Mouse (Mus musculus): ENCODE measurements at regions not wholly inside any gene's neighbourhood (a gene's known extent, or its start where the extent isn't known, plus 50 kb on each side); places are given as distances from the start of the nearest gene placed in this dataset.

DNA sequence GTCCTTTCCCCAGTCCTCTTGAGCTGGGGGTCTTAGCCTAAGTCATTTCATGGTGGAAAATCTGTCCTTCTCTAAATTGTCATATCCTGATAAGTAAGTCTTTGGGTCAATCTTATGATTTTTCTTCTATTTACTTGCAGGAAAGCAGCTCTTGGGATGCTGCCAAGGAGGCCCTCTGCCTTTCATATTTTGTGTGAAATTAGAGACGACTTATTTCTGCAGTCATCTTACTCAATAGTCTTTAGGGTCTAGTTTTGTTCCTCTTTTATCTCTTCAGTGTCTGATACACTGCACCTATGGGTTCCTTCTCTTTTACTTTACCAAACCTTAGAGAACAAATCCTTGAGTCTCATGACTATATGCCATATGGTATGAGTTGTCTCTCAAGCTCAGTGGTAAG lies 196.0 kb upstream of the Jun start:
- WGBS = 86% methylated on average over 1 of the region's 1 CpGs
- H3K36me3 ChIP-seq (ENCODE audit: control insufficient read depth, insufficient read depth, low read length) = no peaks in the 10 kb centered on the region
- DNase-seq (no peak), ATAC-seq (ENCODE audit: low FRiP score, low TSS enrichment) (no peak)
- no peak overlapping the region for H3K9ac ChIP-seq (replicated peaks; ENCODE audit: low read length)
- no peak overlapping the region for H3K27ac ChIP-seq (replicated peaks; ENCODE audit: low read depth, low read length)
- H3K27me3 ChIP-seq (ENCODE audit: control insufficient read depth, insufficient read depth, low read length) = no peaks in the 10 kb centered on the region
- no peaks in the 10 kb centered on the region for H3K9me3 ChIP-seq (ENCODE audit: control insufficient read depth, low read length)
- H3K4me1 ChIP-seq (ENCODE audit: control insufficient read depth, insufficient read depth, low read length) = no peaks in the 10 kb centered on the region
- no peak overlapping the region for H3K4me2 ChIP-seq (ENCODE audit: low read length)
- H3K4me3 ChIP-seq (replicated peaks; ENCODE audit: low read depth, low read length) = no peak overlapping the region

DNA sequence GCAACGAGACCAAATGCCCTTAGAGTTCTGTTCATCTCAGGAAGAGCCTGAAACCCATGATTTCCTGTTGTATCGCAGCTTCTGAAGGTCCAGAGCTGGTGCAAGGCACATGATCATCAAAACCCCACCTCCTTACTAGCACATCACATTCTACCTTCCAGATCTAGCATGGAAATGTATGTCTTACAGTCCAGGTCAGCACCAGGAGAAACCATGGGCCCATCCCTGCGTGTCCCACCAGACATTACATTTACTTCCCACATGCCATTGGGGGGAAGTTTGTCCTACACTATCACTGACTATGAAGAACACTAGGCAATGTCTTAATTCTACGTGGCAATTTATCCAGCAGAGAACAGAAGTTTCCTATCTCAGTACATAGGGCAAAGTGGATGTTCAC lies 197.0 kb upstream of the Jun start:
- Histone ChIP-seq H3K9ac (replicated peaks; ENCODE audit: low read length) (no peak overlapping the region), H3K4me2 (ENCODE audit: low read length) (no peak overlapping the region), H3K36me3 (ENCODE audit: control insufficient read depth, insufficient read depth, low read length) (no peaks in the 10 kb centered on the region), H3K4me1 (ENCODE audit: control insufficient read depth, insufficient read depth, low read length) (no peaks in the 10 kb centered on the region), H3K27me3 (ENCODE audit: control insufficient read depth, insufficient read depth, low read length) (no peaks in the 10 kb centered on the region), H3K27ac (replicated peaks; ENCODE audit: low read depth, low read length) (no peak overlapping the region), H3K4me3 (replicated peaks; ENCODE audit: low read depth, low read length) (no peak overlapping the region), H3K9me3 (ENCODE audit: control insufficient read depth, low read length) (no peaks in the 10 kb centered on the region)
- ATAC-seq (ENCODE audit: low FRiP score, low TSS enrichment) (no peak), DNase-seq (no peak)
- WGBS = 89% methylated on average over 4 of the region's 4 CpGs

DNA sequence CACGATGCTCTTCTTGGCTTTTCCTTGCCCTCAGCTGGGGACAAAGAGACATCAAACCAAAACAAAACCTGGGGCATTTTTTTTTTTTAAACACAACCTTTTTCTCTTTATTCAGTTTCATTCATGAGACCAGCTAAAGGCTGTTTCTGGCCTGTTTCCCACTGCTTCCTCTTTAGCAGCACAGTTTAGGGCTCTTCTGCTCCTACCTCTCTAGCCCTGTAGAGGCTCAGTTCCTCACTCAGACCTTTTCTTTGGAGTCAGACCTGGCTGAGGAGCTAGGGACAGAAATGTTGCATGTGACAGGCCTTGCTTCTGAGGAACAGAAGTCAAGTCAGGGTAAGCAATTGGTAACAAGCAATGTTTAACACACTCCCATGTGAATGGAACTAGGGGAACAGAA lies 198.1 kb upstream of the Jun start:
- WGBS = 13% methylated on average over 1 of the region's 1 CpGs

DNA sequence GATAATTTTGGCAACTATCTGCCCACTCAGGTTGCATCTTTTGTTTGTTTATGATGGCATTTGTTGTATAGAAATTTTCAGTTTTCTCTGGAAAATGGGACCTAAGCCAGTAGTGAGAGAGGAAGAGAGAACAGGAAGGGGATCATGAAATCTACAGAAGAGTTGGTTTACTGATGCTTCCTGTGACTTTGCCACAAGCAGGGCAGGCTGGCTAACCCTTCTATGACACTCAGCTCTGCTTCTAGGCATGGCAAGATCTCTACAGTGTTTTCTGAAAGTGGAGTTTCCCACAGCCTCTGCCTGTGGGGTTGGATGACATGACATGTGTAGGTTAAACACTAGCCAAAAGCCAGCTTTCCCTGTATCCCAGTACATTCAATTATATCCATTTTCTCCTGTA lies 217.7 kb upstream of the Jun start:
- no peak overlapping the region for H3K4me3 ChIP-seq (replicated peaks; ENCODE audit: low read depth, low read length)
- H3K27me3 ChIP-seq (ENCODE audit: control insufficient read depth, insufficient read depth, low read length) = no peaks in the 10 kb centered on the region
- H3K4me2 ChIP-seq (ENCODE audit: low read length) = no peak overlapping the region
- H3K9ac ChIP-seq (replicated peaks; ENCODE audit: low read length) = no peak overlapping the region
- no peaks in the 10 kb centered on the region for H3K36me3 ChIP-seq (ENCODE audit: control insufficient read depth, insufficient read depth, low read length)
- no peaks in the 10 kb centered on the region for H3K9me3 ChIP-seq (ENCODE audit: control insufficient read depth, low read length)
- no peaks in the 10 kb centered on the region for H3K4me1 ChIP-seq (ENCODE audit: control insufficient read depth, insufficient read depth, low read length)
- H3K27ac ChIP-seq (replicated peaks; ENCODE audit: low read depth, low read length) = no peak overlapping the region
- DNase-seq (no peak), ATAC-seq (ENCODE audit: low FRiP score, low TSS enrichment) (no peak)

More for the DNA sequence above, 198.1 kb upstream of the Jun start:
- Histone ChIP-seq H3K27ac (replicated peaks; ENCODE audit: low read depth, low read length) (no peak overlapping the region), H3K9ac (replicated peaks; ENCODE audit: low read length) (no peak overlapping the region), H3K4me1 (ENCODE audit: control insufficient read depth, insufficient read depth, low read length) (no peaks in the 10 kb centered on the region), H3K27me3 (ENCODE audit: control insufficient read depth, insufficient read depth, low read length) (no peaks in the 10 kb centered on the region), H3K4me2 (ENCODE audit: low read length) (no peak overlapping the region), H3K9me3 (ENCODE audit: control insufficient read depth, low read length) (no peaks in the 10 kb centered on the region), H3K36me3 (ENCODE audit: control insufficient read depth, insufficient read depth, low read length) (no peaks in the 10 kb centered on the region), H3K4me3 (replicated peaks; ENCODE audit: low read depth, low read length) (no peak overlapping the region)
- no peak for DNase-seq
- ATAC-seq (ENCODE audit: low FRiP score, low TSS enrichment) = no peak

DNA sequence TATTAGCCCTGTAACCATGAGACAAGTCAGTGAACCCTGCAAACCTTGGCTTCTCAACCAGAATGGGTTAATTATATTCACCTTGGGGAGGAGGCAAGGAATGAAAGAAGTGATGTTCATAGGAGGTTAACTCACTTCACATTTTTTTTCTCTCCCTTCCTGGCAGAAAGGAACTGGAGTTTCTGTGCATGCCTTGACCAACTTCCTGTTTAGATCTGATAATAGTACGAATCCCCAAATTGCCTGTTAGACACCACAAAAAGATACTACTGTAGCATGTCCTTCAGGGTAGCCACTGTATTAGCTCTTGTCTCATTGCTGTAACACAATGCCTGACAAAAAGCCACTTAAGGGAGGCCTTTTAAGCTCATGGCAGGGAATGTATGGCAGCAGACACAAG lies 218.4 kb upstream of the Jun start:
- Histone ChIP-seq H3K4me3 (replicated peaks; ENCODE audit: low read depth, low read length) (no peak overlapping the region), H3K4me1 (ENCODE audit: control insufficient read depth, insufficient read depth, low read length) (no peaks in the 10 kb centered on the region), H3K27me3 (ENCODE audit: control insufficient read depth, insufficient read depth, low read length) (no peaks in the 10 kb centered on the region), H3K4me2 (ENCODE audit: low read length) (no peak overlapping the region), H3K27ac (replicated peaks; ENCODE audit: low read depth, low read length) (no peak overlapping the region), H3K36me3 (ENCODE audit: control insufficient read depth, insufficient read depth, low read length) (no peaks in the 10 kb centered on the region), H3K9me3 (ENCODE audit: control insufficient read depth, low read length) (no peaks in the 10 kb centered on the region), H3K9ac (replicated peaks; ENCODE audit: low read length) (no peak overlapping the region)
- DNase-seq (no peak), ATAC-seq (ENCODE audit: low FRiP score, low TSS enrichment) (no peak)
- 88% methylated on average over 1 of the region's 1 CpGs for WGBS

DNA sequence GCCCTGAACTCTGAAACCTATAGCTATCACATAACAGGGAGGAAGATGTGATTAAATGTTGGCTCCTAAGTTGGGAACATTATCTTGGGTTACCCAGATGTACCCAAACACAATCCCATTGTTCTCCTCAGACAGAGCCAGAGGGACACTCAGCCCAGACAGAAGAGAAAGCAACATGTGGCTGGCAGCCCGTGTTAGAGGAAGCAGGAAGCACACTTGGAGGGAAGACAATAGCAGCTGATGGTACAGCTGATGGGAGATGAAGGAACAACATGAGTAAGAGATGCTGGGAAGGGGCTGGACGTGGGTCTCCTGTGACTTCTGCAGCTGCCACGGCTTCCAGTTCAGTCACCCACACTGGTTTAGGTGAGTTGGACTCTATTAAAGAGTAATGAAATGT lies 224.2 kb upstream of the Jun start:
- DNase-seq (no peak), ATAC-seq (ENCODE audit: low FRiP score, low TSS enrichment) (no peak)
- no peaks in the 10 kb centered on the region for H3K9me3 ChIP-seq (ENCODE audit: control insufficient read depth, low read length)
- H3K27me3 ChIP-seq (ENCODE audit: control insufficient read depth, insufficient read depth, low read length) = no peaks in the 10 kb centered on the region
- no peak overlapping the region for H3K27ac ChIP-seq (replicated peaks; ENCODE audit: low read depth, low read length)
- WGBS = 71% methylated on average over 3 of the region's 3 CpGs
- H3K36me3 ChIP-seq (ENCODE audit: control insufficient read depth, insufficient read depth, low read length) = no peaks in the 10 kb centered on the region
- H3K4me1 ChIP-seq (ENCODE audit: control insufficient read depth, insufficient read depth, low read length) = no peaks in the 10 kb centered on the region
- H3K9ac ChIP-seq (replicated peaks; ENCODE audit: low read length) = no peak overlapping the region
- no peak overlapping the region for H3K4me3 ChIP-seq (replicated peaks; ENCODE audit: low read depth, low read length)
- H3K4me2 ChIP-seq (ENCODE audit: low read length) = no peak overlapping the region

DNA sequence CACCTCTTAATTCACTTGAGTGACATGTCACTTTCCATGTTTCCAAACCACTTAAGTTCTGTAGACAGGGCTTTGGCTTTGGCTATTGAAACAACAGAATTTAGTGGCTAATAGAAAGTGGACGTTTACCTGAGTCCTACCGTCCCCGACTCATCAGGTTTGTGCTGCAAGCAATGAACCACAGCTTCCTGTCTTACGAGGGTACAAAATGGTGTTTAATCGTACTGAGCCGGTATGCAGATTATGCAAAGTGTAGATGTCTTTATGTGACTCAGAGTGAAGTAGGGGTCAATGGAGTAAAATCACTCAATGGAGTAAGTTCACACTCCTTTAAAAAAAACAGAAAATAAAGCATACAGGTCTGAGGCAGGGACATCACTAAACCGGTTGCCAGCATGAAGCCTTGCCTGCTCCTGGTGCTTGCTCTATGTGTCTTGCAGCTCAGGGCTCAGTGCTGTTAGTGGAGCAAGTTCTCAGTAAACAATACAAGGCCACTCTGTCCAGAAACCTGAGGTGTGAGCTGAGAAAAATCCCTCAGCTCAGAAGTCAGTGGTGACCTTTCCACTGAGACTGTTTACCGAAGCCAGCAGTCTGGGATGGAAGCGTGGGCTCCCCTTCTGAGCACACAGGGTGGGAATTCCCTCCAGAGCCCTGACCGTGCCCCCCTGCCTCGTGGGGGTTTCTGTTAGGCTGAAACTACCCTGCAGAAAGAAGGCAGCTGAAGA lies 226.1 kb upstream of the Jun start:
- ATAC-seq (ENCODE audit: low FRiP score, low TSS enrichment) (no peak), DNase-seq (no peak)
- no peaks in the 10 kb centered on the region for H3K27me3 ChIP-seq (ENCODE audit: control insufficient read depth, insufficient read depth, low read length)
- no peak overlapping the region for H3K4me2 ChIP-seq (ENCODE audit: low read length)
- H3K9ac ChIP-seq (replicated peaks; ENCODE audit: low read length) = no peak overlapping the region
- no peaks in the 10 kb centered on the region for H3K36me3 ChIP-seq (ENCODE audit: control insufficient read depth, insufficient read depth, low read length)
- H3K27ac ChIP-seq (replicated peaks; ENCODE audit: low read depth, low read length) = no peak overlapping the region
- no peak overlapping the region for H3K4me3 ChIP-seq (replicated peaks; ENCODE audit: low read depth, low read length)
- H3K4me1 ChIP-seq (ENCODE audit: control insufficient read depth, insufficient read depth, low read length) = no peaks in the 10 kb centered on the region
- H3K9me3 ChIP-seq (ENCODE audit: control insufficient read depth, low read length) = no peaks in the 10 kb centered on the region
- 51% methylated on average over 11 of the region's 11 CpGs for WGBS

DNA sequence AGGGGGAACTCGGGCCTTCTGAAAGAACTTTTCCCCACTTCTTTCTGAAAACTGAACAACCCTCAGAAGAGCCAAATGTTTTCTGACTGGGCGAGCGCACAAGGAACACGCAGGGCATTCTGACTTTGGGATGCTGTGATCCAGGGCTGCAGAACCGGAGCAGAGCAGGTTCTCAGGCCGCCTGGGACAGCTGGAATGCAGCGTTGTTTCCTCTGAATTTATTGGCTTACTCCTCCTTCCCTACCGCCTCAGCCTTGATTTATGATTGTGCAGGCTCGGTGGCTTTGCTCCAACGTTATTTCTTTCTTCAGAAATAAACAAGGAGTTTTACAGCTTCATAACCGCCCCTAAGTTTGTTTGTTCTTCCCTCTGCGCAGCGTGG lies 226.7 kb upstream of the Jun start:
- ATAC-seq (ENCODE audit: low FRiP score, low TSS enrichment) (no peak), DNase-seq (no peak)
- Histone ChIP-seq H3K4me3 (replicated peaks; ENCODE audit: low read depth, low read length) (no peak overlapping the region), H3K9me3 (ENCODE audit: control insufficient read depth, low read length) (no peaks in the 10 kb centered on the region), H3K27ac (replicated peaks; ENCODE audit: low read depth, low read length) (no peak overlapping the region), H3K27me3 (ENCODE audit: control insufficient read depth, insufficient read depth, low read length) (no peaks in the 10 kb centered on the region), H3K36me3 (ENCODE audit: control insufficient read depth, insufficient read depth, low read length) (no peaks in the 10 kb centered on the region), H3K4me2 (ENCODE audit: low read length) (no peak overlapping the region), H3K4me1 (ENCODE audit: control insufficient read depth, insufficient read depth, low read length) (no peaks in the 10 kb centered on the region), H3K9ac (replicated peaks; ENCODE audit: low read length) (no peak overlapping the region)
- WGBS = 59% methylated on average over 13 of the region's 13 CpGs

DNA sequence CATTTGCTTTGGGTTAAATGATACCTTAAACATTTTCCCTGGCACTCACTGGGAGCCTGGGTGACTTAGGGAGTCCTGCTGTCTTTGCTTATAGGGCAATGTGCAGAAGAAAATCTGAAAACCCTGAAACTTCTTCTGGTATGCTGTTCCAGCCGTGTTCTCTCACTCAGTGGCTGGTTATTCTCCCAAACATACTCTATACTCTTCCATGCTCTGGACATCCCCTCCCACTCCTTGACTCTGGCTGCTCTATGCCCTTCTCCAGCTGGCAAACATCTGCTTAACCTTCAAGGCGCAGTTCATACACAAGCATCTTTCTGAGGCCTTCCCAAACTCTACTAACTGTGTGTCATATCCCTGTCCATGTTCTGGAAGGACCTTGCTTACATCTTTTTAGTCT lies 227.2 kb upstream of the Jun start:
- H3K9me3 ChIP-seq (ENCODE audit: control insufficient read depth, low read length) = no peaks in the 10 kb centered on the region
- H3K27ac ChIP-seq (replicated peaks; ENCODE audit: low read depth, low read length) = no peak overlapping the region
- WGBS = 89% methylated on average over 2 of the region's 2 CpGs
- H3K27me3 ChIP-seq (ENCODE audit: control insufficient read depth, insufficient read depth, low read length) = no peaks in the 10 kb centered on the region
- no peak for ATAC-seq (ENCODE audit: low FRiP score, low TSS enrichment)
- H3K4me3 ChIP-seq (replicated peaks; ENCODE audit: low read depth, low read length) = no peak overlapping the region
- DNase-seq = no peak
- H3K36me3 ChIP-seq (ENCODE audit: control insufficient read depth, insufficient read depth, low read length) = no peaks in the 10 kb centered on the region
- H3K4me2 ChIP-seq (ENCODE audit: low read length) = no peak overlapping the region
- no peaks in the 10 kb centered on the region for H3K4me1 ChIP-seq (ENCODE audit: control insufficient read depth, insufficient read depth, low read length)
- H3K9ac ChIP-seq (replicated peaks; ENCODE audit: low read length) = no peak overlapping the region

All from midbrain, embryonic 14.5 days (tissue).